Mouse (Mus musculus) kidney, embryonic 14.5 days (tissue): ENCODE data around the gene Ska3. TPM values are rescaled to one million over a fixed set of nuclear protein-coding genes. Genes with fewer than 3 reads are reported as not detected.
"Not testable (repeated sequence)": the region's sequence is repeated elsewhere in the genome, so short reads cannot be mapped to it uniquely, and the experiment has no call there.

ENCODE experiments used
- ATAC-seq: fragments of 200-750 bp; cut with Nextera tagmentation; 2 replicates; pipeline ENCODE4 v1.8.0; 2017; ENCODE audit warnings: moderate number of reproducible peaks, mild to moderate bottlenecking, moderate TSS enrichment, moderate library complexity; ENCODE audit not compliant: low FRiP score, low TSS enrichment
- H3K27ac ChIP-seq: fragments of 300-500 bp; sonication (generic); 2 replicates; pipeline ENCODE4 v1.5.1; 2014; ENCODE audit warnings: low read depth, mild to moderate bottlenecking, low read length, moderate library complexity, mixed read lengths
- H3K27me3 ChIP-seq: fragments of 300-500 bp; sonication (generic); 2 replicates; pipeline ENCODE4 v1.6.1; 2014; ENCODE audit warnings: mild to moderate bottlenecking, low read length; ENCODE audit not compliant: control insufficient read depth, insufficient read depth
- H3K36me3 ChIP-seq: fragments of 300-500 bp; sonication (generic); 2 replicates; pipeline ENCODE4 v1.6.1; 2014; ENCODE audit warnings: low read length, mixed read lengths; ENCODE audit not compliant: control insufficient read depth, insufficient read depth
- H3K4me1 ChIP-seq: fragments of 300-500 bp; sonication (generic); 2 replicates; pipeline ENCODE4 v1.6.1; 2014; ENCODE audit warnings: low read length, mixed read lengths; ENCODE audit not compliant: control insufficient read depth, insufficient read depth
- H3K4me2 ChIP-seq: fragments of 300-500 bp; sonication (generic); replicated peaks from 2 replicates; pipeline ENCODE4 v1.6.1; 2014; ENCODE audit warnings: low read depth, mild to moderate bottlenecking, low read length
- H3K4me3 ChIP-seq: fragments of 300-500 bp; sonication (generic); 2 replicates; pipeline ENCODE4 v1.5.1; 2014; ENCODE audit warnings: mild to moderate bottlenecking, low read length
- H3K9ac ChIP-seq: fragments of 300-500 bp; sonication (generic); 2 replicates; pipeline ENCODE4 v1.6.1; 2014; ENCODE audit warnings: low read depth, mild to moderate bottlenecking, low read length, moderate library complexity
- H3K9me3 ChIP-seq: fragments of 300-500 bp; sonication (generic); 2 replicates; pipeline ENCODE4 v1.6.1; 2016; ENCODE audit warnings: low read length; ENCODE audit not compliant: control insufficient read depth
- WGBS: fragments of 180-500 bp; shearing (Covaris S2); extraction: QIAGEN DNeasy Blood & Tissue Kit; methylation state at CpG from one replicate; pipeline ENCODE4 v1.1.7; 2014; 5-methylcytosine and 5-hydroxymethylcytosine counted together
- polyA plus RNA-seq: library from polyadenylated mRNA; unstranded; fragments of >200 nt; fragmentation: Nextera tagmentation; extraction: Ambion mirVana; gene quantifications from 2 replicates; pipeline ENCODE4 v1.2.1, GENCODE M21; 2014

Ska3 gene
- polyA plus RNA-seq, 1 experiment from 2014 or later, result 51.9 TPM

GRCm38 (mm10) chr14:57850330-57850729 is 24.3 kb upstream of the Ska3 start:
- Histone ChIP-seq H3K27me3 (no peaks in the 10 kb centered on the region), H3K9ac (no peak overlapping the region), H3K4me3 (no peak overlapping the region), H3K36me3 (peaks cover 30% of the 10 kb centered on the region), H3K4me1 (no peaks in the 10 kb centered on the region), H3K27ac (no peak overlapping the region), H3K9me3 (no peaks in the 10 kb centered on the region), H3K4me2 (no peak overlapping the region)
- 87% methylated on average over 3 of the region's 3 CpGs for WGBS
- ATAC-seq, result no peak

- Histone ChIP-seq H3K9me3 (no peaks in the 10 kb centered on the region), H3K4me3 (no peak overlapping the region), H3K27ac (no peak overlapping the region), H3K4me1 (no peaks in the 10 kb centered on the region), H3K27me3 (no peaks in the 10 kb centered on the region), H3K4me2 (no peak overlapping the region), H3K36me3 (peaks cover 37% of the 10 kb centered on the region), H3K9ac (no peak overlapping the region)
- ATAC-seq, result no peak
- WGBS, result 97% methylated on average over 2 of the region's 2 CpGs
Measured at GRCm38 (mm10) chr14:57848646-57849045, 22.7 kb upstream of the Ska3 start.

GRCm38 (mm10) chr14:57848061-57848460 is 22.1 kb upstream of the Ska3 start:
- H3K36me3 ChIP-seq, result peaks cover 37% of the 10 kb centered on the region
- H3K9ac ChIP-seq, H3K9me3 ChIP-seq, H3K4me2 ChIP-seq, H3K27me3 ChIP-seq, H3K27ac ChIP-seq, H3K4me3 ChIP-seq, ATAC-seq, H3K4me1 ChIP-seq: not testable (repeated sequence)
- WGBS, result 82% methylated on average over 5 of the region's 5 CpGs

- no peak overlapping the region for H3K4me2 ChIP-seq
- H3K27ac ChIP-seq, result no peak overlapping the region
- no peaks in the 10 kb centered on the region for H3K27me3 ChIP-seq
- WGBS, result 89% methylated on average over 3 of the region's 3 CpGs
- no peak for ATAC-seq
- H3K9me3 ChIP-seq, result no peaks in the 10 kb centered on the region
- H3K9ac ChIP-seq, result no peak overlapping the region
- peaks cover 45% of the 10 kb centered on the region for H3K36me3 ChIP-seq
- H3K4me1 ChIP-seq, result no peaks in the 10 kb centered on the region
- no peak overlapping the region for H3K4me3 ChIP-seq
Measured at GRCm38 (mm10) chr14:57844535-57844934, 18.6 kb upstream of the Ska3 start.

- Histone ChIP-seq H3K4me1 (no peaks in the 10 kb centered on the region), H3K9ac (no peak overlapping the region), H3K4me2 (no peak overlapping the region), H3K27me3 (no peaks in the 10 kb centered on the region), H3K4me3 (no peak overlapping the region), H3K27ac (no peak overlapping the region), H3K36me3 (peaks cover 46% of the 10 kb centered on the region), H3K9me3 (no peaks in the 10 kb centered on the region)
- 89% methylated on average over 10 of the region's 10 CpGs for WGBS
- ATAC-seq, result no peak
Measured at GRCm38 (mm10) chr14:57835157-57835556, 9.2 kb upstream of the Ska3 start.

- 94% methylated on average over 2 of the region's 2 CpGs for whole genome bisulfite sequencing
- H3K4me1 ChIP-seq, result no peaks in the 10 kb centered on the region
- ATAC-seq, result no peak
Measured at GRCm38 (mm10) chr14:57833526-57833925, 7.5 kb upstream of the Ska3 start.

GRCm38 (mm10) chr14:57827284-57827683 is 1.3 kb upstream of the Ska3 start:
- Histone ChIP-seq H3K9ac (peak overlapping the region; percentile 14; the same call in 1 of the 2 replicates), H3K9me3 (no peaks in the 10 kb centered on the region), H3K27me3 (no peaks in the 10 kb centered on the region), H3K4me3 (peak overlapping the region; percentile 90), H3K36me3 (peaks cover 14% of the 10 kb centered on the region; the same call in 1 of the 2 replicates), H3K4me2 (peak overlapping the region; percentile 79), H3K27ac (no peak overlapping the region), H3K4me1 (0 out of 2 replicates have a peak, but pooled peaks cover 8% of the 10 kb centered on the region)
- 66% methylated on average over 1 of the region's 1 CpGs for whole genome bisulfite sequencing
- no peak for ATAC-seq

More at GRCm38 (mm10) chr14:57833526-57833925, 7.5 kb upstream of the Ska3 start:
- Histone ChIP-seq H3K9ac (no peak overlapping the region), H3K4me3 (no peak overlapping the region), H3K27ac (no peak overlapping the region), H3K27me3 (no peaks in the 10 kb centered on the region), H3K36me3 (peaks cover 43% of the 10 kb centered on the region), H3K4me2 (no peak overlapping the region), H3K9me3 (no peaks in the 10 kb centered on the region)

GRCm38 (mm10) chr14:57820839-57821238 is 5.1 kb downstream of the Ska3 start:
- 89% methylated on average over 4 of the region's 4 CpGs for WGBS
- no peak overlapping the region for H3K9ac ChIP-seq
- H3K4me1 ChIP-seq, result 0 out of 2 replicates have a peak, but pooled peaks cover 2% of the 10 kb centered on the region
- H3K4me2 ChIP-seq, result no peak overlapping the region
- H3K4me3 ChIP-seq, result no peak overlapping the region
- ATAC-seq, result no peak
- H3K36me3 ChIP-seq, result peaks cover 63% of the 10 kb centered on the region
- H3K27me3 ChIP-seq, result no peaks in the 10 kb centered on the region
- H3K9me3 ChIP-seq, result no peaks in the 10 kb centered on the region
- H3K27ac ChIP-seq, result no peak overlapping the region

- Histone ChIP-seq H3K4me2 (no peak overlapping the region), H3K9ac (no peak overlapping the region), H3K9me3 (no peaks in the 10 kb centered on the region), H3K4me3 (no peak overlapping the region), H3K36me3 (peaks cover 82% of the 10 kb centered on the region), H3K27ac (no peak overlapping the region), H3K4me1 (no peaks in the 10 kb centered on the region), H3K27me3 (no peaks in the 10 kb centered on the region)
- no peak for ATAC-seq
- WGBS, result 96% methylated on average over 5 of the region's 5 CpGs
Measured at GRCm38 (mm10) chr14:57811844-57812243, 14.1 kb downstream of the Ska3 start.
